ENCODE assay signal across 9 mouse cellular contexts in the genomic region with DNA sequence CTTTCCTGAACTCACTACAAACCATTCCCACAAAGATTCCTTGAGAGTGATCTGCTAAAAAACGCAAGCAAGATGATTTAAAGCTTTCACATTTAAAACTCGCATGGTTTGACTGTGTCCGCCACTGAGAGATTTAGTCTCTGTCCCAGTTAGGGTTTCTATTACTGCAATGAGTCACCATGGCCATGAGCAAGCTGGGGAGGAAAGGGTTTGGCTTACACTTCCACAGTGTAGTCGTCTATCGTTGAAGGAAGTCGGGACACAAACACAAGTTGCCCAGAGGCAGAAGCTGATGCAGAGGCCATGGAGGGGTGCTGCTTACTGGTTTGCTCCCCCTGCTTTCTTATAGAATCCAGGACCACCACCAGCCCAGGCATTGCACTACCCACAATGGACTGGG. TPM values are rescaled to one million over a fixed set of nuclear protein-coding genes. Genes with fewer than 3 reads are reported as not detected.
DNase-seq lines count a peak whose midpoint lies in the region; ATAC-seq and TF ChIP-seq lines count a peak whose summit lies in the region.
"Had no signal": no experiment of that assay in that cellular context is flagged by ENCODE, and none has a peak within 500 bp of the region (broad histone marks: within the 10 kb centered on the region; RNA-seq: fewer than 3 reads in every experiment).

No protein-coding gene starts in this region.

- ATAC-seq in lung, embryonic 14.5 days (ENCODE audit: insufficient read depth): no peak
- no peak for ATAC-seq in lung, postnatal 0 days
- ATAC-seq in intestine, embryonic 16.5 days: no peak
- ATAC-seq in neural tube, embryonic 12.5 days (ENCODE audit: low FRiP score, low read depth): no peak
- no peak for ATAC-seq in activated CD4-positive, CD25-positive, alpha-beta regulatory T cell, adult 4 months

- TF ChIP-seq CTCF in lung, embryonic 14.5 days (IDR thresholded peaks at IDR 0.05; ENCODE audit: low read depth): no peak
- TF ChIP-seq CTCF in lung, postnatal 0 days (IDR thresholded peaks at IDR 0.05): no peak

- no peaks in the 10 kb centered on the region for H3K9me3 ChIP-seq in lung, embryonic 14.5 days (ENCODE audit: low read depth, low read length)
- H3K9me3 ChIP-seq in lung, postnatal 0 days (ENCODE audit: low read length): no peaks in the 10 kb centered on the region
- H3K9me3 ChIP-seq in intestine, embryonic 16.5 days (ENCODE audit: control insufficient read depth, low read length): no peaks in the 10 kb centered on the region
- H3K9me3 ChIP-seq in neural tube, embryonic 12.5 days: peaks cover 4% of the 10 kb centered on the region; the same call in 1 of the 2 replicates

- peak overlapping the region; percentile 77 for H3K4me2 ChIP-seq in lung, embryonic 14.5 days
- no peak overlapping the region for H3K4me2 ChIP-seq in lung, postnatal 0 days (replicated peaks; ENCODE audit: low read depth, low read length)
- peak overlapping the region; percentile 92; the same call in 1 of the 2 replicates for H3K4me2 ChIP-seq in intestine, embryonic 16.5 days (ENCODE audit: low read depth, low read length)
- H3K4me2 ChIP-seq in neural tube, embryonic 12.5 days (replicated peaks): peak overlapping the region; percentile 96; the same call in 1 of the 2 replicates

- H3K36me3 ChIP-seq in lung, embryonic 14.5 days (ENCODE audit: insufficient read depth): peaks cover 31% of the 10 kb centered on the region
- H3K36me3 ChIP-seq in lung, postnatal 0 days (ENCODE audit: insufficient read depth, low read length): peaks cover 8% of the 10 kb centered on the region
- H3K36me3 ChIP-seq in intestine, embryonic 16.5 days (ENCODE audit: control insufficient read depth, insufficient read depth, low read length): no peaks in the 10 kb centered on the region; the same call in 1 of the 2 replicates
- peaks cover 27% of the 10 kb centered on the region for H3K36me3 ChIP-seq in neural tube, embryonic 12.5 days

- peak overlapping the region; percentile 92; the same call in 1 of the 2 replicates for H3K4me3 ChIP-seq in lung, embryonic 14.5 days (ENCODE audit: low read depth, low read length)
- H3K4me3 ChIP-seq in lung, postnatal 0 days (ENCODE audit: low read depth, low read length): no peak overlapping the region
- H3K4me3 ChIP-seq in brown adipose tissue, adult 24 weeks (ENCODE audit: insufficient read depth, low read depth, low read length): 0 out of 2 replicates have a peak overlapping the region, but pooled peaks have one; percentile 90
- no peak overlapping the region for H3K4me3 ChIP-seq in intestine, embryonic 16.5 days (ENCODE audit: low read length)
- no peak overlapping the region for H3K4me3 ChIP-seq in neural tube, embryonic 12.5 days

- no peak for TF ChIP-seq EP300 in lung, postnatal 0 days (IDR thresholded peaks at IDR 0.05)

- no peak for DNase-seq in lung, embryonic 14.5 days
- no peak for DNase-seq in lung, postnatal 0 days (ENCODE audit: low spot score)
- DNase-seq in cerebellum, postnatal 14 days: no peak
- no peak for DNase-seq in cerebellum, adult 11 months
- DNase-seq: lung, postnatal 14 days had no signal

- no peaks in the 10 kb centered on the region for H3K27me3 ChIP-seq in lung, embryonic 14.5 days (ENCODE audit: insufficient read depth, low read length)
- H3K27me3 ChIP-seq in lung, postnatal 0 days (replicated peaks; ENCODE audit: insufficient read depth, low read length): no peaks in the 10 kb centered on the region
- H3K27me3 ChIP-seq in intestine, embryonic 16.5 days (replicated peaks; ENCODE audit: control insufficient read depth, insufficient read depth, low read length): no peaks in the 10 kb centered on the region
- no peaks in the 10 kb centered on the region for H3K27me3 ChIP-seq in neural tube, embryonic 12.5 days (replicated peaks)

- 84% methylated on average over 6 of the region's 6 CpGs for WGBS in lung, embryonic 14.5 days
- WGBS in lung, postnatal 0 days: 73% methylated on average over 6 of the region's 6 CpGs
- WGBS in intestine, embryonic 16.5 days: 78% methylated on average over 6 of the region's 6 CpGs
- 91% methylated on average over 6 of the region's 6 CpGs for WGBS in neural tube, embryonic 12.5 days

- no peak overlapping the region for H3K27ac ChIP-seq in lung, embryonic 14.5 days (ENCODE audit: low read depth)
- H3K27ac ChIP-seq in lung, postnatal 0 days (ENCODE audit: low read length): no peak overlapping the region
- no peak overlapping the region for H3K27ac ChIP-seq in brown adipose tissue, adult 24 weeks (replicated peaks; ENCODE audit: low read depth, low read length)
- no peak overlapping the region for H3K27ac ChIP-seq in intestine, embryonic 16.5 days (ENCODE audit: low read length)
- H3K27ac ChIP-seq in neural tube, embryonic 12.5 days: no peak overlapping the region

- peaks cover 7% of the 10 kb centered on the region; the same call in 1 of the 2 replicates for H3K4me1 ChIP-seq in lung, embryonic 14.5 days (ENCODE audit: insufficient read depth)
- H3K4me1 ChIP-seq in lung, postnatal 0 days (ENCODE audit: insufficient read depth, low read depth, low read length): peaks cover 5% of the 10 kb centered on the region; the same call in 1 of the 2 replicates
- peaks cover 4% of the 10 kb centered on the region; the same call in 1 of the 2 replicates for H3K4me1 ChIP-seq in brown adipose tissue, adult 24 weeks (ENCODE audit: control insufficient read depth, insufficient read depth, insufficient read length, low read length)
- H3K4me1 ChIP-seq in intestine, embryonic 16.5 days (ENCODE audit: control insufficient read depth, insufficient read depth, low read length): peaks cover 11% of the 10 kb centered on the region
- H3K4me1 ChIP-seq in neural tube, embryonic 12.5 days: peaks cover 12% of the 10 kb centered on the region

- H3K9ac ChIP-seq in lung, embryonic 14.5 days: no peak overlapping the region
- H3K9ac ChIP-seq in lung, postnatal 0 days (replicated peaks; ENCODE audit: low read depth): no peak overlapping the region
- H3K9ac ChIP-seq in intestine, embryonic 16.5 days (ENCODE audit: low read depth, low read length): no peak overlapping the region
- H3K9ac ChIP-seq in neural tube, embryonic 12.5 days: no peak overlapping the region

RNA-seq across cellular contexts. Expression of a gene that starts 1.4 kb away (rescaled TPM):
- 51.0 and 54.4 TPM in 2 replicates for polyA plus RNA-seq in lung, embryonic 14.5 days (2014; fragmentation: Nextera tagmentation; extraction: Ambion mirVana)
- polyA plus RNA-seq in lung, postnatal 0 days (2015; fragmentation: Nextera tagmentation; extraction: Ambion mirVana): 16.3 and 18.7 TPM in 2 replicates
- polyA plus RNA-seq in brown adipose tissue, adult 24 weeks (2012; ENCODE audit: insufficient read depth, insufficient read length, missing spikeins): 88.0 and 89.9 TPM in 2 replicates
- 64.7 and 68.7 TPM in 2 replicates for polyA plus RNA-seq in intestine, embryonic 16.5 days (2015; fragmentation: Nextera tagmentation; extraction: Ambion mirVana)
- polyA plus RNA-seq in neural tube, embryonic 12.5 days (2016; fragmentation: Nextera tagmentation; extraction: Ambion mirVana): 58.6 and 61.7 TPM in 2 replicates
- 10 to 100 TPM; 18.6 to 21.4 TPM for polyA plus RNA-seq in activated CD4-positive, CD25-positive, alpha-beta regulatory T cell, adult 4 months (2017; shearing (Covaris generic))

RNA-seq across cellular contexts. Expression of a gene that starts 36.6 kb away (rescaled TPM):
- polyA plus RNA-seq in lung, embryonic 14.5 days (2014; fragmentation: Nextera tagmentation; extraction: Ambion mirVana): 186 and 196 TPM in 2 replicates
- 87.5 and 90.9 TPM in 2 replicates for polyA plus RNA-seq in lung, postnatal 0 days (2015; fragmentation: Nextera tagmentation; extraction: Ambion mirVana)
- polyA plus RNA-seq in brown adipose tissue, adult 24 weeks (2012; ENCODE audit: insufficient read depth, insufficient read length, missing spikeins): 56.2 and 58.4 TPM in 2 replicates
- 160 and 166 TPM in 2 replicates for polyA plus RNA-seq in intestine, embryonic 16.5 days (2015; fragmentation: Nextera tagmentation; extraction: Ambion mirVana)
- polyA plus RNA-seq in neural tube, embryonic 12.5 days (2016; fragmentation: Nextera tagmentation; extraction: Ambion mirVana): 160 and 169 TPM in 2 replicates
- 10 to 100 TPM; 85.2 to 91.7 TPM for polyA plus RNA-seq in activated CD4-positive, CD25-positive, alpha-beta regulatory T cell, adult 4 months (2017; shearing (Covaris generic))

Comparison
In these comparisons a context has a peak if more than half of its experiments do, and no peak if none do; other contexts are left out.
1. H3K4me3 ChIP-seq: peak in lung, embryonic 14.5 days (single experiment) and brown adipose tissue, adult 24 weeks (single experiment); none in lung, postnatal 0 days (single experiment), intestine, embryonic 16.5 days (single experiment) and neural tube, embryonic 12.5 days (single experiment).